Mouse (Mus musculus): ENCODE data around the gene Hes5. TPM values are rescaled to one million over a fixed set of nuclear protein-coding genes. Genes with fewer than 3 reads are reported as not detected.
A peak's percentile ranks its signal among the peaks of the same experiment; 100 is the strongest.

Hes5 gene
- total RNA-seq, 1 experiment from 2014 or later = not detected

DNA sequence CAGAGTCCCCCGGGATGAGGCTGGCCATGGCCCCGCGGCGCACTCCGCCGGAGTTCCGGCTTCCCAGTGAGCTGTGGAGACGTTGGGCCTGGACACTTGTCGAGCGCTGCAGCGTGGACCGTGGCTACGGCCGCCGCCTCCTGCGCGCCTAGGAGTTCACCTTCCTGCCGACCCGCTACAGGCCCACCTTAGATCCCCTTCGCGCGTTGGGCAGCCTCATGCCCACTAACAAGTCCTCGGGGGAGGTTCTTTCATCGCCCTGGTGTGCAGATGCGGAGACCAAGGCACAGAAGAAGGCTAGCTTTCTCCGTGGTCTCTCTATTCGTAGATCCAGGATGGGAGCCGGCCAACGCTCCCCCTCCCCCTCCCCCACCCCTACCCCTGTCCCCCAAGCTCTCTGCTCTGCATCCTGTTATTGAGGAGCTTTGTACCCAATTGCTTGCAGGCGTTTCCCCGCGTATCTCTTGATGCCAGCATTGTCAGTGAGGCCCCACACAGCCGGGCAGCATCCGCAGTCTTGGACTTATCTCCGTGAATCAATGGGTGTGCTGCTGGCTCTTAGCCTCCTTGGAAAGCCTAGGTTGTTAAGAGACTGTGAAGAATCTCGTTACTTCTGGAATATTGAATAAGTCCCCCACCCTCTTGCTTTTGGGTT is 4.0 kb downstream of the Hes5 start:
- no peak for DNase-seq

DNA sequence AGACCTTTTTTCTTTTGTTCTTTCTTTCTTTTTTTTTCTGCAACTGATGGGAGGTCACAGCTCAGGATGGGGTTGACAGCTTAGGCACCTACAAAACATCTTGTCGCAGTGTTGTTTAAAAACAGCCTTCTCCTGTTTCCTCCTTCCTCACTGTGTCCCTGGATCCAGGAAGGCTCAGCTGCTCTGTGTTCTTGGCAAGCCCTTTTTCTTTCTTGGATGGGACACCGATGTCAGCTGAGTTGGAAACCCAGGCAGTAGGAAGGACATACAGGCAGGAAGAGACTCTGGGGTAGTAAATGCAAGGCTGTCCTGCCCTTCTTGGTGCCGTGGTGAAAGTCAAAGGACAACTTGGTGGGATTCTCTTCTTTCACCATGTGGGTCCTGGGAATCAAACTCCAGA is 5.1 kb downstream of the Hes5 start:
- no peak for DNase-seq

DNA sequence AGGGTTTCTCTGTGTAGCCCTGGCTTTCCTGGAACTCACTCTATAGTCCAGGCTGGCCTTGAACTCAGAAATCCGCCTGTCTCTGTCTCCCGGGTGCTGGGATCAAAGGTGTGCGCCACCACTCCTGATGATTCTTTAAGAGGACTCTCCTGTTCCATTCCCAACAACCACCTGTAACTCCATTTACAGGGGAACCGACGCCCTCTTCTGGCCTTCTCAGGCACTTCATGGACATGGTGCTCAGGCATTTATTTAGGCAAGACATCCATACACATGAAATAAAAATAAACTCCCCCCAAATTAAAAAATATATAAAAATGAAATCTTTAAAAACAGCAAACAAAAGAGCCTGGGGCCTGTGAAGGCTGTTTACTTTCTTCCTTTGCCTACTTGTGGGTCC is 6.5 kb downstream of the Hes5 start:
- DNase-seq = peak; percentile 38

DNA sequence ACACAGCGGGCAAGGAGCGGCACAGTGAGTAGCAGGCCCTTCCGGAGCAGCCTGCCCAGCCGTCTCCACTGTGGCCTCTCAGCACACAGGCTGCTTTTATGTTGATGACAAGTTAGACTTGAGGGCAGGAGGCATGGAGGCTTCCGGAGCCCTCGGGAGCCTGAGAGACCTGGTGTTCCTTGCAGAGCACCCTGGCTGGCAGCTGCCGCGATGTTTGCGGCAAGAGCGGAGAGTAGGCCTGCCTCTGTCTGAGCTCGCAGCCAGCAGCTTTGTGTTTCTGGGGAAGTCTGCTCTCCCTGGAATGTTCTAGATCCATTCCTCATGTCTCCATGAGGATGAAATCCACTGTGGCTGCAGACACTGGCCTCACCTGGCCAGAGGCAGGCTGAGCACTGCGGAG is 11.8 kb downstream of the Hes5 start:
- DNase-seq = no peak

DNA sequence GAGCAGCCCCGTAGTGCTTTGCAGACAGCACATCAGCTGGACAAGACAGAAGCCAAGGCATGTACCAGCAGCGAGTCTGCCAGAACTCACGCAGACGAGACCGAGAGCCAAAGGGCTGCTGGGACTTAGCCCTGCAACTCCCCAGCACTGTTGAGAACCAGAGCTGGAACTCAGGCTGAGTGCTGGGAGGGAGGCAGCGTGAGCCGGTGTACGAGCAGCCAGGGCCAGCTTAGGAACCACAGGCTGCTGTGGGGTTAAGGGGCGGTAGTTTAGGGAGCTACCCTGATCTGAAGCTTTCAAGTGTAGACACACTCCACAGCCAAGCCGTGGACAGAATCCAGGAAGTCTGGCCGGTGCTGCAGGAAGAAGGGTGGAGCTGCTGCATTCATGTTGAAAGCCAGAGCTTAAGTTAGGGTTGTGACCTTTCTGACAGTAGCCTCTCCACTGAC is 13.5 kb downstream of the Hes5 start:
- DNase-seq = no peak

DNA sequence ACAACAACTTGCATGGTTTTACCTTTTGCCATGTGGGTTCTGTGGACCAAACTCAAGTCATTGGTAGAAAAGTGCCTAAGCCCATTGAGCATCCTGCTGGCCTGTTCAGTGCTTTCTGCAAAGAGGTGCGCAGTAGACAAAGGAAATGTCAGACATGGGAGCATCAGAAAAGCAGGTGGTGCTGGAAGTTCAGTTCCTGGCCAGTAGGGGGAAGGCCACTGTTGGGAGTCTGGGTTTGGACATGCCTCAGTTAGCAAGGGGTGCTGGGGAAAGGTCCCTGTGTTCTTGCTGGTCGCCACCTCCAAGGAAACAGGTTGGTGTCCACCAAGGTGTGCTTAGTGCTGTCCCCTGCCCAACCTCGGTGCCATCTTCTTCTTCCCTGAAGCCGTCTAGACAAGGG is 19.4 kb downstream of the Hes5 start:
- no peak for DNase-seq

DNA sequence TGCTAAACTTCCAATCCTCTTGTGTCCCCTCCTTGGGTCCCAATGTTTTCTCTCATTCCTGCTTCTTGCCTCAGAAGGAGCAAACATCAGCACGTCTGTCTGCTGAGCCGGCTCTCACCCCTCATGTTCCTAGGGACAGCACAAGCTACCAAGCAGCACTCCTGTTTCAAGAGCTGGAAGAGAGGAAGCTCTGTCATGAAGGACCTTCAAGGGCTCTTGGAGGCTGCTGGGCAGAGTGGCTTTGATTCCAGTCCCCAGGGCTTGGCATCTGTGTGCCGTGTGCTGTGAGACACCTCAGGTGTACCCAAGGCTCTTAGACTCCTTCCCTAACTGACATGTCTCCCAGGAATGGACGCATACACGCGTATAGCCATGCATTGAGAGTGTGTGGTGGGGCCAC is 20.4 kb downstream of the Hes5 start:
- DNase-seq = no peak

DNA sequence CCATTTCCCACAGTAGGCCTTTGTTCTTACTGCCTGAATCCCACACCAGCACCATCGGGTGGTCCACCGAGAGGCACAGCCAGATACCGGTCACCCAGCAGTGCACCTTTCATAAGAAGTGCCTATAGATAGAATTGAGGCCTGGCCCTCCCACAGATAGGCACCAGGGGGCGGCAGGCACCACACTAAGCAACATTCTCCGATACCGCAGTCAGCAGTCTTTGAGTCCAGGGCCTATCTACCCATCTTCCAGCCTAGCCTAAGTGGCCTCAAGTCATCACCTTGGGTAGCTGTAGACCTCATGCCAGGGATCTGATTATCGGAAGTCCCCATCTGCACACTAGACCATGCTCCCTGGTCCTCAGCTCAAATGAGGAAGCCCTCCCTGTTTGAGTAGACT is 20.8 kb downstream of the Hes5 start:
- DNase-seq = peak; percentile 66

DNA sequence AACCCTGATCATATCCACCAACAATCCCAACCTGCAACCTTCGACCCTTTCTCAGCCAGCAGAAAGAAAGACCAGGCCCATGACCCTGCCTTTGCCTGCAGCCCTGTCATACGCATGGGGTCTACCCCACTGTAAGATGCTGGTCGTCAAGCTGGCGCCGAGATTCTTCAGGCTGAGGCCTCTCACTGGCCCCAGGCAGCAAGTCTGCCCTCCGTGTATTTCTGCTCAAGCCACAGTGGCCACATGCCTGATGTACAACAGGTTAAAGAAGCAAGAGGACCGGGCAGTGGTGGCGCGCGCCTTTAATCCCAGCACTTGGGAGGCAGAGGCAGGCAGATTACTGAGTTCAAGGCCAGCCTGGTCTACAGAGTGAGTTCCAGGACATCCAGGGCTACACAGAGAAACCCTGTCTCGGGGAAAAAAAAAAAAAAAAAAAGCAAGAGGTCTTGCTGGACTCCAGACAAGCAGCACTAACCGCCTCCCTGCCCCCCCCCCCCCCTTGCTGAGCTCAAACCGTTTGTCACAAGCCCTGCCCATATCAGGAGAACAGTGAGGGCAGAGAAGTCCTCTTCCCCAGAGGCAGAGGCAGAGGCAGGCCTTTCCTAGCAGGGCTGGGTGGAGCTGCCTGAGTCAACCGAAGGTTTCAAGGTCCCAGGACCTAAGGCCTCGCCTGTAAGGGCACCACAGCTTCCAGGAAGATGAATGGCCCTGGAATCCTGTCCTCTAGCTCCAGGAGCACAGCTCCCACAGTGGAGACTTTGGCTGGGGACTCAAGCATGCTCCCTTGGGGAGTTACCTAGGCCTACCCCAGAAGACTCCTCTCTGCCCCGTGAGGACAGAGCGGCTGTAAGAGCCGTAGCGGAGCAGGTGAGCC is 21.8 kb downstream of the Hes5 start:
- peak; percentile 59 for DNase-seq

DNA sequence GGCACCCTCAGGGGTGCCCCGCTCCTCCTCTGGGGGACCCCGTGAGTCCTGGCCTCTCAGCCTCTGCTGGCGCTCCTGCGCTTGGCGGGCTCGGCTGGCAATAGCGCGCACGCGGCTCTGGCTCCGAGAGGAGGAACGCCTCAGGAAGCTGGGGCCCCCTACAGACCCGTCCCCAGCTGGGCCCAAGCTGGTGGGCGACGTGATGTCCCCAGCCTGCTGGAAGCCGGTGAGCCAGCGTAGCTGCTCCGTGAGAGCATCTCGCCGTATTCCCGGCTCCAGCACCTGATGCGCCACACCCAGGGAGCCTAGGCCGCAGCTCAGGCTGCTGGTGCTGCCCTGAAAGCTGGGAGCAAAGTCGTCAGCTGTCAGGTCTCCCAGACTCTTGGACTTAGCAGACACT is 23.0 kb downstream of the Hes5 start:
- DNase-seq = no peak

DNA sequence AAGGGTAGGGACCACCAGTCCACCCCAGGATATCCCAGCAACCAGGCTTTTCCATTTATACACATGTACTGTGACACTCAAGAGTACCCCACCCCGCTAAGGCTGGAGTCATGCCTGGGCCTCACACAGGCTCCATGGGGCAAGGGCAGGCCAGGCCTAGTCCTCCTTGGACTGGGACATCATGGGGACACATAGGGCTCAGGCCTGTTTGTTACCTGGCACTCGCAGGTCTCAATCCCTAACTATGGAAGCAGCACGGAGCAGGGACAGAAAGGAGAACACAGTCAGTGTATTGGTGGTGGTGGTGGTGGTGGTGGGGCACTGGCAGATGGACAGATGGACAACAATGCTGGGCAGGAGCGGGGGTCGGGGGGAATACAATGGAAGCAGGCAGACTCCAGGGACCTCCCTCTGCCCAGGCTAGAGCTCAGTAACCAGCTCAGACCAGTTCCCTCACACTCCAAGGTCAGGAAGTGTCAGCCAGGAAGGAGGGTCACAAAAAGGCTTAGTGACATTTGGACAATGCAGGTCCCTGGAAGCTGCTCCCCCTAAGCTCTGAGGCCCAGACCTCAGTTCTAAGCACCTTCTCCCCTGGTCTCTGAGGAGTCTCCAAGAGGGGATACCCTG is 24.5 kb downstream of the Hes5 start:
- DNase-seq = no peak

DNA sequence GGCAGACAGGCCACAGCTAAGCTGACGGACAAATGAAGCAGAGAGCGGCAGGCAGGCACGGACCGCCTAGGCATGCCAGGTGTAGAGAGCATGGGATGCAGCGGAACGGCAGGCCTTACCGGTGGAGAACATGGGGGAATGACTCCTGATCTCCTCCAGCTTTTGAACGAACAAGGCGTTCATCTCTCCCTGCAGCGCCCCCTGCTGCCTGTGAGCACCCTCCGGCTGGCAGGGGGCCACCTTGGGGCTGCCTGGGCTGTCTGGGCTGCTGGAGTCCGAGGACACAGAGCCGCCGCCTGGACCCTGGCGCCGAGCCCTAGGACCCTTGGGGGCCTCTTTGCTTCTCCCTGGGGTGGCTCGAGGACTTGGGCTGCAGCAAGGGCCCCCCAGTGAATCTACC is 25.4 kb downstream of the Hes5 start:
- peak; percentile 87 for DNase-seq

DNA sequence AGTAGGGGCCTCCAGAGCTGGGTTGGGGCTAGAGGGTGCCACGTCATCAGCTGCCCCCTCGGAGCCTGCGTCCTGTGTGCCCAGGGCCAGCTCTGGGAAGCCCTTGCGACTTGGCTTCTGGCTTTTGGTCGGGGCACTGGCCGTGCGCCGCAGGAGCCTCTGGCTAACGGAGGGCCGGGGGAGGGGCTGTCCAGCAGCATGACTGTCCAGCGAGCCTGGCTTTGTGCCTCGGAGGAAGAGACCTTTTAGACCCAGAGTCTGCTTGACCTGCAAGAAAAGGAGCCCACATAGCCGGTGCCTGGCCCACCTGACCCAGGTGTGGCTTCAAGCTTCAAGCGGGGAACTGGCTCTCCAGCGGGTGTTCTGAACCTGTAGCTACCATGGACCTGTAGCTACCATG is 26.0 kb downstream of the Hes5 start:
- DNase-seq = no peak

DNA sequence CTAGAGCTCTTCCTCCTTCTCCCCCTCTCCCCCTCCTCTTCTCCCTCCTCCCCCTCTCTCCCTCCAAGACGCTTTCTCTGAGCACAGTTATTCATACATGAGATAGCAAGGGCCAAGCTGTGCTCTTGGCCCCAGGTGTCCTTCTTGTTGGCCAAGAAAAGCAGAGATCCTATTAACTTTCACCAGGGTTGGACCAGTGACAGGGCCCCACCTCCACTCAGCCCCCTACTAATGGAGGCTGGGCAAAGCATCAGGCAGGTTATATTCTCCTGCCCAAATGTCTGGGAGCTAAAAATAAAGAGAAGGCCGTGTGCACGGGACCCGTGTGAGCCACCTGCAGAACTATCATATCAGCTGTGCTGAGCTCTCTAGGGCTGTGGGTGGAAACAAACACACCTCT is 34.2 kb downstream of the Hes5 start:
- DNase-seq = no peak

DNA sequence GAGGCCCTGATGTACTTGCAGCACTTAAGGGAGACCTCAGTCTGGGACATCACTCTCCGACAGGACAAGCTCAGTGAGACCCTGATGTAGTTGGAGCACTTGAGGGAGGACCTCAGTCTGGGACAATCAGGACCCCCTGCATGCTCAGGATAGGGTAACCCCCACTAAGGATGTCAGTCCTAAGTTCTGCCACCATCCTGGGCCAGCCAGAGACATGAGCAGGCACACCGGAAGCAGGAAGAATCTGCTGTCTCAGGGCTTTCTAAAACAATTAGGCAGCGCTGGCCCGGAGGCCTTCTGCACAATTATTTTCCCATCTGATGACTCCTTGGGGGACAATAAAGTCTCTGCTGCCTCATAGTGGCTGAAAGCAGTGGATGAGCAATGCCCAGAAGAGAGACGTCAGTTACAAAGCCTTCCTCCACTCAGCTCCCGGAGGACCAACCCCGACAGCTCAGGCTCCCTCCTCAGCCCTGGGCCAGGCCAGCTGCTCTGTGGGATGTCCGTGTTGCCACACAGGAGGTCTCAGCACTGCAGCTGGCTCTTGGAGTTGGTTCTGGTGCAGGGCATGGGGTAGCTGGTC is 35.9 kb downstream of the Hes5 start:
- no peak for DNase-seq

DNA sequence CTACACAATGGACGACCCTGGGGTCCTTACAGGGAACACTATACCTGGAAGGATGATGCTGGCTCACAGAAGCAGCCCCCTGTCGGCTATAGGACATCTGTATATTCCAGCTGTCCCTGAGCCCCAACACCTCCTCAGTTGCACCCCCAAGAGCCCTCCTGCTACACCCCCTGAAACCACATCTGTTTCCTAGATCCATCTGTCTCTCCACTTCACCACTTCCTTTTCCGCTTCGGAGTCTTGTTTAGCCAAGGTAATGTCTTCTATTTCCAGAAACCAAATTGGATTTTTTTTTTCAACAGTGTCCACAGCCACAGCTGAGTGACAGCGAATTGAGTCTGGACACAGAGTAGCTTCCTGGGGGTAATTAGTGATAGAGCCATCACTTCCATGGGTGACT is 38.7 kb downstream of the Hes5 start:
- DNase-seq = no peak

DNA sequence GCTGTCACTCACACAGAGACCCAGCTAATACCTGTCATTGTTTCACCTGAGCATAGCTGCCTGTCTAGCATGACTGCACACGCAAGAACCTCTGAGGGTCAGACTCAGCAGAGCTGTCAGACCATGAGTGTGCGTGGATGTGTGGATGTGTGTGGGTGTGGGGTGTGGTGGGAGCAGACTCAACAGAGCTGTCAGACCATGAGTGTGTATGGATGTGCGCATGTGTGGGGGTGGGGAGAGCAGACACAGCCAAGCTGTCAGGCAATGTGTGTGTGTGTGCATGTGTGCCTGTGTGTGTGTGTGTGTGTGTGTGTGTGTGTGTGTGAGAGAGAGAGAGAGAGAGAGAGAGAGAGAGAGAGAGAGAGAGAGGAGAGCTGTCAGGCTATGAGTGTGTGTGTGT is 44.6 kb downstream of the Hes5 start:
- no peak for DNase-seq

DNA sequence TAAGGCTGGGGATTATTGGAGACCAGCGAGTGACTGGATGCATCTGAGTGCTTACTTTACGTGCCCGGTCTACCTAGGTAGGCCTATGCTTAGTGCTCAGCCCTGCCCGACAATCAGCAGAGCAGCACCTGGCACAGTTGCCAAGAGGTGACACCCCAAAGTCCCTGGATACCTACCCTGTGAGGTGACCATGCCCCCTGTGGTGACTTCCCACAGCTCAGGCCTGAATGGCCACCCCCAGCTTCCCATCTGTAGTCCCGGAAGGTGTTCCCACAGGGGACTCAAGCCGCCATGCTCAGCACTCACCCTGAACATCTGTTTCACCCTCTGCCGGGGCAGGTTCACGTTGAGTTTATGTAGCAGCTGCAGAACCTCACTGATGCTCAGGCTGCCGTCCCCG is 45.6 kb downstream of the Hes5 start:
- no peak for DNase-seq

DNA sequence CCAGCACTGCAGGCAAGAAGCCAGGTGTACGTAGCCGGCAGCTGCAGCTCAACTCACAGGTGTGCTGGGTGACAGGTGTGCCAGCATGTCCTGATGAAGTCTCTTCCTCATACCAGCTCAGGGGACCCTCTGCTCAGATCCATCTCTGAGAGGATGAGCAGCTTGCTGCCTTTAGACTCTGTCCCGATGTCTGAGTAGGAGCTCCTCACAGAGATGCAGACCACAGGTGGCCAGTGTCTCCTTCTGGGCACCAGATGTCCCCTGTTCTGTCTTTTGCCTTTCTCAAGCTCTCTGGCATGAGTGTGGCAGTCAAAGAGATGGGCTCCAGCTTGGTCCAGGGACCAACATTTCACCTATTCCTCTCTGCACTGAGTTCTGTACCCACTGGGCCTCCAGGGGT is 46.9 kb downstream of the Hes5 start:
- DNase-seq = no peak

DNA sequence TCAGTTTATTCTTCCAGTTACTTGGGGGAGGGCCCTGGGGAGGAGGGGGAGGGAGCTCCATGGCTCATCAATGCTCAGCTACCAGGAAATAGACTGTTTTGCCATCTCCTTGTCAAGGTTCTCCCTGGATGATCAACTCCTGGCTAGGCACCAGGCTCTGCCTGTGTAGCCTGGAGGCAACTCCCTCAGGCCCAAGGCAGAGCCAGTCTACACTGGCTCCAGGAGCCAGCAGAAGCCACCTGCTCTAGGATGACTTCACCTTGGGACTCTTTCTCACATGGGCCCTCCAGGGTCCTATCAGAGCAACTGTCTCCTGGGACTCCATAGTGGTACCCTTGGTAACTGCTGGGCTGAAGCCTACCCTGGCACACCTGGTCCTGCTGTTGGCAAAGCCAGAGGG is 47.4 kb downstream of the Hes5 start:
- no peak for DNase-seq

DNA sequence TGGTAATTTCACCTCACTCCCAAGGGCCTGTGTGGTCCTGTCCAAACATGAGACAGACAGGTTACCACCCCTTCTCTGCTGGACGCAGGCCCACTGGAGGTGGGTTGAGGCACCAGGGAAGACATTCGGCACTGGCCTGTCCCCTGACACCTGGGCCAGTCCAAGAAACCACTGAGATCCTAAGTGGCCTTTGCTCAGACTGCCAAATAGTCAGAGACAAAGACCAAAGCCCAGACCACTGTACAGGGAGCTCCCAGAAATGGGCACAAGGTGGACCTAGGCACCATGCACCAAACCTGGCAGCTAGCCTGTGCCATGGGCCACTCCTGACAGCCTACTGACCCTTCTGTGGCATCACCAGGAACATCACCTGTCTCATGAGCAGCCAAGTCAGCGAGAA is 48.5 kb downstream of the Hes5 start:
- DNase-seq = no peak

DNA sequence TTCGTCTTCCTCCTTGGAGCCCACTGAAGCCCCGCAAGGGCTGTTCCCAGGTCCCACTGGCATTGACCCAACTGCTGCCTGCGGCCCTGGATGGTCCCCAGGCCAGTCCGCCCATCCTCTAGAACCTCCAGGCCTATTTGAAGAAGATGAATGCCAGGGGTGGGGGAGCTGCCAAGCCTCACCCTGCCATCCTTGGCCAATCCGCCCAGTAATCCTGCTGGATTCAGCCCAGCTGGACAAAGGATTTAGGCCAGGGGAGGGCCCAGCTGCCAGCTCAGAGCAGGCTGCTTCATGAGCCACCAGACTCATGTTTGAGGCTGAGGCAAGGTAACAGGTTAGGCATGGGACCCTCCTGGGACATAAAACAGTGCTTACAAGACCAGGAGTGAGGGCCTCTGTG is 50.1 kb downstream of the Hes5 start:
- peak; percentile 42 for DNase-seq
